In the genomic region with DNA sequence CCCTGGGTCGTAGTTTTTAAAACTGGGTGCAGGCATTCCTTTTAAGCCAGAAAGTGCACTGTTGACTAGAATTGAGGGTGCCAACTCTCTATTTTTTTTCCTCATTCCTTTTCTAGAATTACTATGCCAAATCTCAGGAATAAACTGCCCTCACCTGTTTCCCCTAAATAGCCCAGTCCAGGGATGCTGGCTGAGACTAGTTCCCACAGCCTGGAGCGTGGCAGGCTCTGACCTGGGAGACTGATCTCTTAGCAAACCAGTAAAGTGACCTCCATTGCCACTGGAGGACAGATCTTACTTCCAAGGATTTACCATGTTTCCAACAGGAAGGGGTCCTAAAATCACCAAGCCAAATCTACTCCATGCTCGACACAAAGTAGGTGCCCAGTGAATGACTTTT, we compare ENCODE assay signal across 10 mouse cellular contexts. TPM values are rescaled to one million over a fixed set of nuclear protein-coding genes. Genes with fewer than 3 reads are reported as not detected.
A peak's percentile ranks its signal among the peaks of the same experiment; 100 is the strongest.
DNase-seq lines count a peak whose midpoint lies in the region; ATAC-seq and TF ChIP-seq lines count a peak whose summit lies in the region.
"Had no signal": no experiment of that assay in that cellular context is flagged by ENCODE, and none has a peak within 500 bp of the region (broad histone marks: within the 10 kb centered on the region; RNA-seq: fewer than 3 reads in every experiment).

No protein-coding gene starts in this region.

- H3K27ac ChIP-seq in heart, postnatal 0 days (ENCODE audit: low read depth) = no peak overlapping the region
- no peak overlapping the region for H3K27ac ChIP-seq in forebrain, embryonic 13.5 days
- peak overlapping the region; percentile 85 for H3K27ac ChIP-seq in kidney, postnatal 0 days
- no peak overlapping the region for H3K27ac ChIP-seq in midbrain, postnatal 0 days (ENCODE audit: low read depth, low read length)

- H3K4me2 ChIP-seq in heart, postnatal 0 days (ENCODE audit: low read depth, low read length) = peak overlapping the region; percentile 78
- H3K4me2 ChIP-seq in forebrain, embryonic 13.5 days = peak overlapping the region; percentile 83
- H3K4me2 ChIP-seq in kidney, postnatal 0 days (ENCODE audit: low read length) = peak overlapping the region; percentile 68
- peak overlapping the region; percentile 59 for H3K4me2 ChIP-seq in midbrain, postnatal 0 days (ENCODE audit: low read depth, low read length, poor library complexity, severe bottlenecking)

- no peak for ATAC-seq in heart, postnatal 0 days (ENCODE audit: insufficient read depth, low read depth)
- ATAC-seq in forebrain, embryonic 13.5 days = no peak
- ATAC-seq in kidney, postnatal 0 days (replicated peaks; ENCODE audit: low FRiP score, low read depth) = no peak
- ATAC-seq in midbrain, postnatal 0 days (ENCODE audit: low FRiP score) = no peak

- H3K27me3 ChIP-seq in heart, postnatal 0 days (ENCODE audit: control insufficient read depth, insufficient read depth, low read length) = no peaks in the 10 kb centered on the region
- peaks cover 7% of the 10 kb centered on the region; the same call in 1 of the 2 replicates for H3K27me3 ChIP-seq in forebrain, embryonic 13.5 days
- H3K27me3 ChIP-seq in kidney, postnatal 0 days (ENCODE audit: insufficient read depth, low read length) = no peaks in the 10 kb centered on the region
- no peaks in the 10 kb centered on the region for H3K27me3 ChIP-seq in midbrain, postnatal 0 days (ENCODE audit: insufficient read depth, low read length)

- no peak for TF ChIP-seq CTCF in heart, postnatal 0 days (IDR thresholded peaks at IDR 0.05; ENCODE audit: low read depth)
- no peak for TF ChIP-seq CTCF in kidney, postnatal 0 days (IDR thresholded peaks at IDR 0.05; ENCODE audit: low read depth)
- no peak for TF ChIP-seq CTCF in midbrain, postnatal 0 days (IDR thresholded peaks at IDR 0.05)

- no peaks in the 10 kb centered on the region for H3K9me3 ChIP-seq in heart, postnatal 0 days (replicated peaks; ENCODE audit: control insufficient read depth, low read length)
- no peaks in the 10 kb centered on the region for H3K9me3 ChIP-seq in forebrain, embryonic 13.5 days (replicated peaks)
- H3K9me3 ChIP-seq in kidney, postnatal 0 days (replicated peaks; ENCODE audit: low read length) = no peaks in the 10 kb centered on the region
- H3K9me3 ChIP-seq in midbrain, postnatal 0 days (ENCODE audit: low read length) = no peaks in the 10 kb centered on the region

- peaks cover 12% of the 10 kb centered on the region for H3K36me3 ChIP-seq in heart, postnatal 0 days (replicated peaks; ENCODE audit: control insufficient read depth, insufficient read depth, low read length)
- peaks cover 21% of the 10 kb centered on the region for H3K36me3 ChIP-seq in forebrain, embryonic 13.5 days (ENCODE audit: poor library complexity, severe bottlenecking)
- H3K36me3 ChIP-seq in kidney, postnatal 0 days (ENCODE audit: insufficient read depth, low read length) = peaks cover 11% of the 10 kb centered on the region; the same call in 1 of the 2 replicates
- H3K36me3 ChIP-seq in midbrain, postnatal 0 days (ENCODE audit: insufficient read depth, low read length) = peaks cover 15% of the 10 kb centered on the region

- no peak overlapping the region; the same call in 1 of the 2 replicates for H3K4me3 ChIP-seq in heart, postnatal 0 days (ENCODE audit: low read depth, low read length)
- peak overlapping the region; percentile 79 for H3K4me3 ChIP-seq in forebrain, embryonic 13.5 days
- H3K4me3 ChIP-seq in kidney, postnatal 0 days (replicated peaks; ENCODE audit: low read depth, low read length) = peak overlapping the region; percentile 64
- peak overlapping the region; percentile 71 for H3K4me3 ChIP-seq in midbrain, postnatal 0 days (ENCODE audit: low read depth, low read length)

- H3K9ac ChIP-seq in heart, postnatal 0 days (replicated peaks; ENCODE audit: low read depth, low read length) = no peak overlapping the region
- H3K9ac ChIP-seq in forebrain, embryonic 13.5 days = peak overlapping the region; percentile 78; the same call in 1 of the 2 replicates
- H3K9ac ChIP-seq in kidney, postnatal 0 days (ENCODE audit: low read depth, low read length) = peak overlapping the region; percentile 50; the same call in 1 of the 2 replicates
- H3K9ac ChIP-seq in midbrain, postnatal 0 days (replicated peaks; ENCODE audit: low read length, poor library complexity, severe bottlenecking) = no peak overlapping the region

- TF ChIP-seq EP300 in heart, postnatal 0 days (IDR thresholded peaks at IDR 0.05; ENCODE audit: low read depth) = no peak

- peaks cover 9% of the 10 kb centered on the region for H3K4me1 ChIP-seq in heart, postnatal 0 days (ENCODE audit: control insufficient read depth, insufficient read depth)
- peaks cover 20% of the 10 kb centered on the region for H3K4me1 ChIP-seq in forebrain, embryonic 13.5 days
- no peaks in the 10 kb centered on the region for H3K4me1 ChIP-seq in kidney, postnatal 0 days (replicated peaks; ENCODE audit: insufficient read depth, low read length)
- H3K4me1 ChIP-seq in midbrain, postnatal 0 days (ENCODE audit: insufficient read depth, low read length) = peaks cover 13% of the 10 kb centered on the region; the same call in 1 of the 2 replicates

- DNase-seq in heart, postnatal 0 days (ENCODE audit: low spot score) = no peak
- DNase-seq in heart, postnatal 4 days = no peak
- DNase-seq in kidney, postnatal 0 days (ENCODE audit: low spot score) = no peak
- no peak for DNase-seq in midbrain, postnatal 0 days (ENCODE audit: low spot score)
- DNase-seq in ovary, adult 18-20 months (ENCODE audit: low spot score) = no peak
- DNase-seq in adrenal gland, adult 2 months = no peak
- DNase-seq in adipocyte (ENCODE audit: low spot score) = no peak
- DNase-seq: thymus, postnatal 14 days had no signal

- WGBS in heart, postnatal 0 days = 81% methylated on average over 3 of the region's 3 CpGs
- 92% methylated on average over 3 of the region's 3 CpGs for WGBS in forebrain, embryonic 13.5 days
- WGBS in kidney, postnatal 0 days = 75% methylated on average over 3 of the region's 3 CpGs
- 89% methylated on average over 3 of the region's 3 CpGs for WGBS in midbrain, postnatal 0 days

RNA-seq across cellular contexts. Expression of gene Atp6v1f, which starts 1.3 kb away (rescaled TPM):
- total RNA-seq in heart, postnatal 0 days (2014; rRNA removed; ENCODE audit: low replicate concordance) = 162 and 247 TPM in 2 replicates
- polyA plus RNA-seq in heart, postnatal 0 days (2015; fragmentation: Nextera tagmentation; extraction: Ambion mirVana) = 228 and 238 TPM in 2 replicates
- total RNA-seq in heart, postnatal 4 days (2021) = 100 to 1,000 TPM; 110 to 117 TPM
- polyA plus RNA-seq in forebrain, embryonic 13.5 days (2015; fragmentation: Nextera tagmentation; extraction: Ambion mirVana) = 289 and 294 TPM in 2 replicates
- 461 and 485 TPM in 2 replicates for polyA plus RNA-seq in kidney, postnatal 0 days (2015; fragmentation: Nextera tagmentation; extraction: Ambion mirVana)
- 262 and 302 TPM in 2 replicates for total RNA-seq in midbrain, postnatal 0 days (2014; rRNA removed)
- polyA plus RNA-seq in midbrain, postnatal 0 days (2015; fragmentation: Nextera tagmentation; extraction: Ambion mirVana) = 361 and 388 TPM in 2 replicates
- 100 to 1,000 TPM; 221 to 237 TPM for total RNA-seq in adrenal gland, adult 2 months (2021)
- 319 and 344 TPM in 2 replicates for polyA plus RNA-seq in adrenal gland, adult 2 months (2012; rRNA removed)

RNA-seq across cellular contexts. Expression of gene Atp6v1fnb, which starts 2.4 kb away (rescaled TPM):
- not detected in 2 replicates for total RNA-seq in heart, postnatal 0 days (2014; rRNA removed; ENCODE audit: low replicate concordance)
- not detected in 2 replicates for polyA plus RNA-seq in heart, postnatal 0 days (2015; fragmentation: Nextera tagmentation; extraction: Ambion mirVana)
- total RNA-seq in heart, postnatal 4 days (2021) = not detected
- polyA plus RNA-seq in forebrain, embryonic 13.5 days (2015; fragmentation: Nextera tagmentation; extraction: Ambion mirVana) = 0.41 and 0.45 TPM in 2 replicates
- not detected in 2 replicates for polyA plus RNA-seq in kidney, postnatal 0 days (2015; fragmentation: Nextera tagmentation; extraction: Ambion mirVana)
- total RNA-seq in midbrain, postnatal 0 days (2014; rRNA removed) = 2.6 TPM in 1 of 2 replicates, not detected in the other
- 0.32 and 0.72 TPM in 2 replicates for polyA plus RNA-seq in midbrain, postnatal 0 days (2015; fragmentation: Nextera tagmentation; extraction: Ambion mirVana)
- under 1 TPM in 1 of 2 experiments, not detected in 1; 0.46 TPM for total RNA-seq in adrenal gland, adult 2 months (2021)
- not detected in 2 replicates for polyA plus RNA-seq in adrenal gland, adult 2 months (2012; rRNA removed)
- total RNA-seq: liver, adult 2 months had no signal
- polyA plus RNA-seq: liver, adult 2 months had no signal

RNA-seq across cellular contexts. Expression of gene Flnc, which starts 35.8 kb away (rescaled TPM):
- total RNA-seq in heart, postnatal 0 days (2014; rRNA removed; ENCODE audit: low replicate concordance) = 241 and 301 TPM in 2 replicates
- 18.5 and 24.3 TPM in 2 replicates for polyA plus RNA-seq in heart, postnatal 0 days (2015; fragmentation: Nextera tagmentation; extraction: Ambion mirVana)
- total RNA-seq in heart, postnatal 4 days (2021) = 100 to 1,000 TPM; 303 to 309 TPM
- 1.5 and 1.6 TPM in 2 replicates for polyA plus RNA-seq in forebrain, embryonic 13.5 days (2015; fragmentation: Nextera tagmentation; extraction: Ambion mirVana)
- polyA plus RNA-seq in kidney, postnatal 0 days (2015; fragmentation: Nextera tagmentation; extraction: Ambion mirVana) = 2.5 and 2.8 TPM in 2 replicates
- total RNA-seq in midbrain, postnatal 0 days (2014; rRNA removed) = 11.1 and 12.0 TPM in 2 replicates
- polyA plus RNA-seq in midbrain, postnatal 0 days (2015; fragmentation: Nextera tagmentation; extraction: Ambion mirVana) = 1.2 and 1.4 TPM in 2 replicates
- total RNA-seq in adrenal gland, adult 2 months (2021) = 1 to 10 TPM; 2.3 to 7.6 TPM
- 0.88 and 1.6 TPM in 2 replicates for polyA plus RNA-seq in adrenal gland, adult 2 months (2012; rRNA removed)

RNA-seq across cellular contexts. Expression of gene Kcp, which starts 38.9 kb away (rescaled TPM):
- 6.2 and 17.9 TPM in 2 replicates for total RNA-seq in heart, postnatal 0 days (2014; rRNA removed; ENCODE audit: low replicate concordance)
- polyA plus RNA-seq in heart, postnatal 0 days (2015; fragmentation: Nextera tagmentation; extraction: Ambion mirVana) = 4.2 and 4.7 TPM in 2 replicates
- total RNA-seq in heart, postnatal 4 days (2021) = 10 to 100 TPM; 11.6 to 15.1 TPM
- 6.3 and 8.0 TPM in 2 replicates for polyA plus RNA-seq in forebrain, embryonic 13.5 days (2015; fragmentation: Nextera tagmentation; extraction: Ambion mirVana)
- polyA plus RNA-seq in kidney, postnatal 0 days (2015; fragmentation: Nextera tagmentation; extraction: Ambion mirVana) = 17.1 and 19.1 TPM in 2 replicates
- 16.3 and 27.0 TPM in 2 replicates for total RNA-seq in midbrain, postnatal 0 days (2014; rRNA removed)
- 8.9 and 9.0 TPM in 2 replicates for polyA plus RNA-seq in midbrain, postnatal 0 days (2015; fragmentation: Nextera tagmentation; extraction: Ambion mirVana)
- 1 to 10 TPM; 1.9 to 2.1 TPM for total RNA-seq in adrenal gland, adult 2 months (2021)
- 6.6 and 8.3 TPM in 2 replicates for polyA plus RNA-seq in adrenal gland, adult 2 months (2012; rRNA removed)

RNA-seq across cellular contexts. Expression of gene Irf5, which starts 57.6 kb away (rescaled TPM):
- 3.5 and 3.6 TPM in 2 replicates for total RNA-seq in heart, postnatal 0 days (2014; rRNA removed; ENCODE audit: low replicate concordance)
- 2.3 and 2.7 TPM in 2 replicates for polyA plus RNA-seq in heart, postnatal 0 days (2015; fragmentation: Nextera tagmentation; extraction: Ambion mirVana)
- total RNA-seq in heart, postnatal 4 days (2021) = 1 to 10 TPM; 3.0 TPM
- polyA plus RNA-seq in forebrain, embryonic 13.5 days (2015; fragmentation: Nextera tagmentation; extraction: Ambion mirVana) = 1.0 and 1.2 TPM in 2 replicates
- 3.7 and 4.7 TPM in 2 replicates for polyA plus RNA-seq in kidney, postnatal 0 days (2015; fragmentation: Nextera tagmentation; extraction: Ambion mirVana)
- total RNA-seq in midbrain, postnatal 0 days (2014; rRNA removed) = 3.2 and 3.5 TPM in 2 replicates
- polyA plus RNA-seq in midbrain, postnatal 0 days (2015; fragmentation: Nextera tagmentation; extraction: Ambion mirVana) = 1.7 and 2.0 TPM in 2 replicates
- total RNA-seq in adrenal gland, adult 2 months (2021) = 1 to 10 TPM; 4.9 to 6.6 TPM
- polyA plus RNA-seq in adrenal gland, adult 2 months (2012; rRNA removed) = 15.0 and 15.1 TPM in 2 replicates

Comparison
In these comparisons a context has a peak if more than half of its experiments do, and no peak if none do; other contexts are left out.
1. H3K9ac ChIP-seq: peak in forebrain, embryonic 13.5 days (single experiment) and kidney, postnatal 0 days (single experiment); none in heart, postnatal 0 days (single experiment) and midbrain, postnatal 0 days (single experiment).
2. Peak in every context shown above with its lines, with median percentiles within 50 percentile points of each other: H3K4me2 ChIP-seq.